Mouse (Mus musculus) kidney, postnatal 14 days (tissue): ENCODE data around the gene S100a6.

ENCODE experiments used
- DNase-seq: peaks from one replicate; pipeline ENCODE4 v3.0.0; 2022; ENCODE audit warnings: mixed read lengths

The S100a6 gene

GRCm38 (mm10) chr3:90612728-90613291, at the start of gene S100a6:
Gene S100a6, plus strand, starts transcription at chr3:90612882.
- DNase-seq = peak; percentile 73

- DNase-seq = no peak
These were observed 38.0 kb upstream of the S100a6 start for GRCm38 (mm10) chr3:90574691-90575090.

- no peak for DNase-seq
These were observed 37.4 kb upstream of the S100a6 start for GRCm38 (mm10) chr3:90575320-90575719.

GRCm38 (mm10) chr3:90576351-90577001, 36.2 kb upstream of the S100a6 start:
- DNase-seq = peak; percentile 46

- DNase-seq = no peak
These were observed 33.2 kb upstream of the S100a6 start for GRCm38 (mm10) chr3:90579433-90579832.

- DNase-seq = no peak
These were observed 31.5 kb upstream of the S100a6 start for GRCm38 (mm10) chr3:90581141-90581540.

- DNase-seq = no peak
These were observed 30.5 kb upstream of the S100a6 start for GRCm38 (mm10) chr3:90582156-90582555.

GRCm38 (mm10) chr3:90582556-90582955, 30.1 kb upstream of the S100a6 start:
- no peak for DNase-seq

GRCm38 (mm10) chr3:90583893-90584292, 28.8 kb upstream of the S100a6 start:
- DNase-seq = peak; percentile 41

GRCm38 (mm10) chr3:90585595-90585994, 27.1 kb upstream of the S100a6 start:
- peak; percentile 64 for DNase-seq

- no peak for DNase-seq
These were observed 26.6 kb upstream of the S100a6 start for GRCm38 (mm10) chr3:90586016-90586643.

- peak; percentile 42 for DNase-seq
These were observed 25.8 kb upstream of the S100a6 start for GRCm38 (mm10) chr3:90586906-90587305.

- DNase-seq = no peak
These were observed 25.2 kb upstream of the S100a6 start for GRCm38 (mm10) chr3:90587361-90588101.

GRCm38 (mm10) chr3:90589390-90589789, 23.3 kb upstream of the S100a6 start:
- no peak for DNase-seq

- DNase-seq = no peak
These were observed 22.7 kb upstream of the S100a6 start, which contains the start of gene S100a2 for GRCm38 (mm10) chr3:90589947-90590346. Gene S100a2, plus strand, starts transcription at chr3:90590247.

GRCm38 (mm10) chr3:90594466-90594865, 18.2 kb upstream of the S100a6 start:
- DNase-seq = no peak

GRCm38 (mm10) chr3:90595556-90595955, 17.1 kb upstream of the S100a6 start:
- no peak for DNase-seq

- no peak for DNase-seq
These were observed 15.9 kb upstream of the S100a6 start for GRCm38 (mm10) chr3:90596810-90597209.

GRCm38 (mm10) chr3:90597736-90598135, 14.9 kb upstream of the S100a6 start:
- DNase-seq = no peak

- DNase-seq = no peak
These were observed 14.5 kb upstream of the S100a6 start for GRCm38 (mm10) chr3:90598212-90598611.

- DNase-seq = peak; percentile 56
These were observed 13.3 kb upstream of the S100a6 start for GRCm38 (mm10) chr3:90599401-90599800.

GRCm38 (mm10) chr3:90600036-90600435, 12.6 kb upstream of the S100a6 start:
- no peak for DNase-seq

- no peak for DNase-seq
These were observed 12.1 kb upstream of the S100a6 start for GRCm38 (mm10) chr3:90600458-90601195.
